Mouse (Mus musculus) limb, embryonic 14.5 days (tissue): ENCODE data around the gene Mov10. TPM values are rescaled to one million over a fixed set of nuclear protein-coding genes. Genes with fewer than 3 reads are reported as not detected.
A peak's percentile ranks its signal among the peaks of the same experiment; 100 is the strongest.
"Not testable (repeated sequence)": the region's sequence is repeated elsewhere in the genome, so short reads cannot be mapped to it uniquely, and the experiment has no call there.

Experiments used
- ATAC-seq: fragments of 200-750 bp; cut with Nextera tagmentation; 2 replicates; pipeline ENCODE4 v1.8.0; 2017; ENCODE audit warnings: low read depth, moderate number of reproducible peaks, moderate TSS enrichment; ENCODE audit not compliant: low FRiP score
- DNase-seq: peaks from one replicate; pipeline ENCODE4 v3.0.0-alpha.2; 2015; ENCODE audit warnings: low spot score
- H3K27ac ChIP-seq: fragments of 300-500 bp; sonication (generic); replicated peaks from 2 replicates; pipeline ENCODE4 v1.5.1; 2014; ENCODE audit warnings: low read depth, mild to moderate bottlenecking, low read length, moderate library complexity, mixed read lengths
- H3K27me3 ChIP-seq: fragments of 300-500 bp; sonication (generic); 2 replicates; pipeline ENCODE4 v1.6.1; 2014; ENCODE audit warnings: low read length, mixed read lengths; ENCODE audit not compliant: control insufficient read depth, insufficient read depth
- H3K36me3 ChIP-seq: fragments of 300-500 bp; sonication (generic); 2 replicates; pipeline ENCODE4 v1.6.1; 2014; ENCODE audit warnings: mild to moderate bottlenecking, low read length, moderate library complexity, mixed read lengths; ENCODE audit not compliant: control insufficient read depth, insufficient read depth
- H3K4me1 ChIP-seq: fragments of 300-500 bp; sonication (generic); 2 replicates; pipeline ENCODE4 v1.6.1; 2014; ENCODE audit warnings: antibody characterized with exemption, low read length, mixed read lengths; ENCODE audit not compliant: control insufficient read depth, insufficient read depth
- H3K4me2 ChIP-seq: fragments of 300-500 bp; sonication (generic); replicated peaks from 2 replicates; pipeline ENCODE4 v1.6.1; 2014; ENCODE audit warnings: low read depth, mild to moderate bottlenecking, low read length, moderate library complexity; ENCODE audit not compliant: severe bottlenecking
- H3K4me3 ChIP-seq: fragments of 300-500 bp; sonication (generic); replicated peaks from 2 replicates; pipeline ENCODE4 v1.5.1; 2014; ENCODE audit warnings: low read length
- H3K9ac ChIP-seq: fragments of 300-500 bp; sonication (generic); 2 replicates; pipeline ENCODE4 v1.6.1; 2014; ENCODE audit warnings: mild to moderate bottlenecking, low read depth, low read length, moderate library complexity; ENCODE audit not compliant: severe bottlenecking
- H3K9me3 ChIP-seq: fragments of 300-500 bp; sonication (generic); 2 replicates; pipeline ENCODE4 v1.6.1; 2016; ENCODE audit warnings: low read length; ENCODE audit not compliant: control insufficient read depth
- POLR2A ChIP-seq: fragments of 200-500 bp; IDR thresholded peaks from 2 replicates; pipeline ENCODE4 v1.8.0; 2012; ENCODE audit warnings: inconsistent platforms, mild to moderate bottlenecking, moderate library complexity, borderline replicate concordance; ENCODE audit not compliant: insufficient read depth, insufficient read length; ENCODE audit errors: extremely low read depth
- WGBS: fragments of 180-500 bp; shearing (Covaris S2); extraction: QIAGEN DNeasy Blood & Tissue Kit; methylation state at CpG from one replicate; pipeline ENCODE4 v1.1.7; 2014; 5-methylcytosine and 5-hydroxymethylcytosine counted together
- polyA plus RNA-seq, 2 experiments: library from polyadenylated mRNA; depleted of rRNA in 1 of 2; stranded (reverse) in 1 of 2; unstranded in 1 of 2; fragments of >200 nt; fragmentation: Nextera tagmentation in 1 of 2; extraction: Ambion mirVana in 1 of 2; gene quantifications; 2 replicates each; pipeline versions ENCODE4 v1.2.1 to v1.2.3; 2012 to 2014

The Mov10 gene
- polyA plus RNA-seq, 2 experiments: 32.7 to 41.6 TPM

DNA sequence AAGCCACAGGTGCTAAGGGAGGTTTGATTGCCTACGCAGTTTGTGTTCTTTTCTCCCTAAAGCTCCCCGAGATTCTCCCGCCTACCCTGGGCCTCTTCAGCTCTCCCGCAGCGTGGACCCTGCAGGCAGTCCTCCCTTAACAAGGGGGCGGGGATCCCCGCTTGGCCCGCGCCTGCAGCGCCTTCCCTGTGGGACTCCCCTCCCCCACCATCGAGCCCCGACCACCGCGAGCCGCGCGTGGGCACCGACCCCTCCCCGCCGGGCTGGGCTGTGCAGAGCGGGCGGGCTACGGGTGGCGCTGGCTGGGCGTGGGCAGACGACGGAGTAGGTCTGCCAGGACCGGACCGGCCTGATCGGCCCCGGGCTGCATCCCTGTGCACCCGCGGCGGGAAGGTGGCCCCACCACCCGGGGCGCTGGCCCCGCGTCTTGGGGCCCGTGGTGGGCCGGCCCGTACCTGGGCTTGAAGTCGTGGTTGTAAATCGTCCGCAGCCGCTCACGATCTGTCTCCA is 827 bp downstream of the Mov10 start:
- H3K4me1 ChIP-seq: peaks cover 20% of the 10 kb centered on the region
- no peak for TF ChIP-seq POLR2A
- no peaks in the 10 kb centered on the region for H3K9me3 ChIP-seq
- peak overlapping the region; percentile 96 for H3K9ac ChIP-seq
- H3K36me3 ChIP-seq: peaks cover 17% of the 10 kb centered on the region; the same call in 1 of the 2 replicates
- H3K4me3 ChIP-seq: peak overlapping the region; percentile 86
- DNase-seq (peak; percentile 63), ATAC-seq (peak; percentile 61)
- H3K27me3 ChIP-seq: no peaks in the 10 kb centered on the region
- WGBS: under 1% methylated on average over 17 of the region's 46 CpGs
- H3K27ac ChIP-seq: peak overlapping the region; percentile 94
- peak overlapping the region; percentile 57 for H3K4me2 ChIP-seq

DNA sequence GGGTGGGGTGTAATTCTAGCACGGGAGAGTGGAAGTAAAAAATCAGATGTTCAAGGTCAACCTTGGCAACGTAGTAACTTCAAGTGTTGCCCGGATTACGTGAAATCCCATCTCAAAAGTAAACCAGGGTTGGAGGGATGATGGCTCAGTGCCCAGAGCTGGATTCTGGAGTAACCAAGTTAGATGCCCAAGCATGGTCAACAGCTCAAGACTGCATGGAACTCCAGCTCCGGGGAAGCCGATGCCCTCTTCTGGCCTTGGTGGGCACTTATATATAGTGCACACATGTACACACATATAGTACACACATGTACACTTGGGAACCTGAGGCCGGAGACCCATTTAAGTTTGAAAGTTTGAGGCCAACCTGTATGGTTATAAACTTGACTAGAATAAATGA is 2.2 kb downstream of the Mov10 start:
- peaks cover 7% of the 10 kb centered on the region; the same call in 1 of the 2 replicates for H3K36me3 ChIP-seq
- H3K9ac ChIP-seq: no peak overlapping the region
- H3K27me3 ChIP-seq: no peaks in the 10 kb centered on the region
- H3K4me2 ChIP-seq: no peak overlapping the region
- ATAC-seq (no peak), DNase-seq (no peak)
- no peak overlapping the region for H3K4me3 ChIP-seq
- TF ChIP-seq POLR2A: no peak
- no peak overlapping the region for H3K27ac ChIP-seq
- H3K9me3 ChIP-seq: no peaks in the 10 kb centered on the region
- 94% methylated on average over 7 of the region's 7 CpGs for WGBS
- H3K4me1 ChIP-seq: peaks cover 20% of the 10 kb centered on the region

DNA sequence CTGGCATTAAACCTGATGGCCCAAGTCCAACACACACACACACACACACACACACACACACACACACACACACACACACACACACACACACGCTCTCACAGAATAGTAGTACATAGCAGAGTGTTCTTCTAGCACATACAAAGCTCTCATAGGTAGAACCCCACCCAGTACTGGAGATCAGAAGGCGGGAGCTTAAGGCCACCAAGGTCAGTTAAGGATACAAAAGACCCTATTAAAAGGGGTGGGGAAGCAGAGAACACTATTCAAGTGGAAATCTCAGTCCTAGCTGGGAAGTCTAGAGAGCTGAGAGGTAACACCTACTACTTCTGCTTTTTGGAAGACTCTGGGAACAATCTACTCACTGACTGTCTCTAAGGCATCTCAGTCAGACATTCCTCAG is 3.0 kb downstream of the Mov10 start:
- ATAC-seq: no peak
- H3K27ac ChIP-seq: no peak overlapping the region

DNA sequence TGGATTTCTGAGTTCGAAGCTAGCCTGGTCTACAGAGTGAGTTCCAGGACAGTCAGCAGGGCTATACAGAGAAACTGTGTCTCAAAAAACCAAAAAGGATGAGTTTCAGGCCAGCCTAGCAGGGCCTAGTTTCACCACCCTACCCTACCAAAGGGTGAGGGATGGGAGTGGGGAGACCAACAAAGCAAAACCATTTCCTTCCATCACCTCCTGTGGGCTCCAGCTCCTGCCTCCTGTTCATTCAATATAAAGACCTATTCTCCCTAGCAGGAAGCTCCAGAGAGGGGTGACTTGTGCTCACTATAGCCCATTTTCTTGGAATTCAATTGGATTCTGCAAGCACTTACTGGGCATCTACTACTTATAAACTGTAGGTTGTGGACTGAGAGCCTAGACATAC is 3.6 kb downstream of the Mov10 start:
- Histone ChIP-seq H3K9me3 (no peaks in the 10 kb centered on the region), H3K9ac (no peak overlapping the region), H3K4me1 (peaks cover 20% of the 10 kb centered on the region), H3K4me2 (no peak overlapping the region), H3K27ac (no peak overlapping the region), H3K4me3 (no peak overlapping the region), H3K36me3 (peaks cover 7% of the 10 kb centered on the region; the same call in 1 of the 2 replicates), H3K27me3 (no peaks in the 10 kb centered on the region)
- no peak for TF ChIP-seq POLR2A
- DNase-seq (no peak), ATAC-seq (no peak)
- WGBS: 87% methylated on average over 1 of the region's 1 CpGs

More for the DNA sequence above, 3.0 kb downstream of the Mov10 start:
- H3K4me1 ChIP-seq: peaks cover 20% of the 10 kb centered on the region
- H3K9ac ChIP-seq: no peak overlapping the region
- H3K9me3 ChIP-seq: no peaks in the 10 kb centered on the region
- H3K4me2 ChIP-seq: no peak overlapping the region
- no peak for DNase-seq
- H3K4me3 ChIP-seq: no peak overlapping the region
- TF ChIP-seq POLR2A: no peak
- H3K27me3 ChIP-seq: no peaks in the 10 kb centered on the region
- peaks cover 7% of the 10 kb centered on the region; the same call in 1 of the 2 replicates for H3K36me3 ChIP-seq
- 86% methylated on average over 2 of the region's 2 CpGs for WGBS

DNA sequence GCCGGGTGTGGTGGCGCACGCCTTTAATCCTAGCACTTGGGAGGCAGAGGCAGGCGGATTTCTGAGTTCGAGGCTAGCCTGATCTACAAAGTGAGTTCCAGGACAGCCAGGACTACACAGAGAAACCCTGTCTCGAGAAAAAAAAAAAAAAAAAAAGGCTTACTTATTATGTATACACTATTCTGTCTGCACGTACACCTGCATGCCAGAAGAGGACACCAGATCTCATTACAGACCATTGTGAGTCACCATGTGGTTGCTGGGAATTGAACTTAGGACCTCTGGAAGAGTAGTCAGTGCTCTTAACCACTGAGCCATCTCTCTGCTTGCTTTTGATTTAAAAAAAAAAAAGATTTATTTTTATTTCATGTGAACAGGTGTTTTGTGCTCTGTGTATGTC is 5.1 kb downstream of the Mov10 start:
- peaks cover 14% of the 10 kb centered on the region for H3K4me1 ChIP-seq
- not testable (repeated sequence) for H3K4me3 ChIP-seq, H3K9me3 ChIP-seq, H3K27ac ChIP-seq, ATAC-seq, H3K9ac ChIP-seq, H3K27me3 ChIP-seq, DNase-seq, H3K4me2 ChIP-seq, H3K36me3 ChIP-seq
- WGBS: 95% methylated on average over 7 of the region's 7 CpGs

DNA sequence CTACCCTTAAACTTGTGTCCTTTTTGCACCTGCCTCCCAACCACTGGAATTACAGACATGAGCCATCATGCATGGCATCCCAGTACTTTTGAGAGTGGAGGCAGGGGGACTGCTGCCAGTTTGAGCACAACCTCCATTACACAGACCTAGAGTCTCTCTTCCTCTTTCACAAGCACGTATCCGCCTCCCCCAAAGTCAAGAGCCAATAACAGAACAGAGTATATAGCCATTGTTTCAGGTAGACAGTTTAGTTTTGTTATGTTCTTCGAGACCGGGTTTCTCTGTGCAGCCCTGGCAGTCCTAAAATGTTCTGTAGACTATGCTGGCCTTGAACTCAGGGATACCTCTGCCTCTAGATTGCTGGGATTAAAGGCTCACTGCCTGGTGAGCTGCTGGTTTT is 6.1 kb downstream of the Mov10 start:
- no peak overlapping the region for H3K4me3 ChIP-seq
- no peaks in the 10 kb centered on the region for H3K27me3 ChIP-seq
- TF ChIP-seq POLR2A: no peak
- H3K27ac ChIP-seq: no peak overlapping the region
- ATAC-seq: no peak
- DNase-seq: no peak
- peaks cover 14% of the 10 kb centered on the region for H3K4me1 ChIP-seq
- H3K36me3 ChIP-seq: peaks cover 7% of the 10 kb centered on the region; the same call in 1 of the 2 replicates
- no peak overlapping the region for H3K4me2 ChIP-seq
- H3K9ac ChIP-seq: no peak overlapping the region
- no peaks in the 10 kb centered on the region for H3K9me3 ChIP-seq
- WGBS: 89% methylated on average over 4 of the region's 4 CpGs
